Mouse (Mus musculus) MEL (cell line): ENCODE measurements around the gene Ssh3. TPM values are rescaled to one million over a fixed set of nuclear protein-coding genes. Genes with fewer than 3 reads are reported as not detected.
A peak's percentile ranks its signal among the peaks of the same experiment; 100 is the strongest.
"Not testable (repeated sequence)": the region's sequence is repeated elsewhere in the genome, so short reads cannot be mapped to it uniquely, and the experiment has no call there.

Source experiments
- DNase-seq: peaks from one replicate; pipeline ENCODE4 v3.0.0; 2011; ENCODE audit warnings: low read depth, low spot score
- H3K27ac ChIP-seq: 2 replicates; pipeline ENCODE4 v1.5.1; 2012; ENCODE audit warnings: low read depth, mild to moderate bottlenecking, control low read depth, low read length, moderate library complexity; ENCODE audit not compliant: control insufficient read depth
- H3K27me3 ChIP-seq, 2 experiments: fragments of 150-350 bp in 1 of 2; sonication (generic) in 1 of 2; 2 replicates each; pipeline ENCODE4 v1.6.1; 2012; ENCODE audit warnings: low read length in 2 of 2, mild to moderate bottlenecking in 2 of 2, improper control_type of control experiment in 1 of 2, moderate library complexity in 1 of 2; ENCODE audit not compliant: insufficient read depth in 2 of 2, control insufficient read depth in 1 of 2
- H3K36me3 ChIP-seq, 2 experiments: 2 replicates each; pipeline ENCODE4 v1.6.1; 2012 to 2014; ENCODE audit warnings: low read length in 2 of 2, improper control_type of control experiment in 1 of 2, inconsistent platforms in 1 of 2, mild to moderate bottlenecking in 1 of 2; ENCODE audit not compliant: insufficient read depth in 2 of 2, control insufficient read depth in 1 of 2
- H3K4me1 ChIP-seq, 2 experiments: fragments of 150-350 bp in 1 of 2; sonication (generic) in 1 of 2; 2 replicates each; pipeline ENCODE4 v1.6.1; 2012; ENCODE audit warnings: low read length in 2 of 2, improper control_type of control experiment in 1 of 2, mild to moderate bottlenecking in 1 of 2; ENCODE audit not compliant: insufficient read depth in 2 of 2, control insufficient read depth in 1 of 2
- H3K4me3 ChIP-seq, 2 experiments: fragments of 150-350 bp in 1 of 2; sonication (generic) in 1 of 2; 2 replicates each; pipeline ENCODE4 v1.5.1; 2012; ENCODE audit warnings: low read depth in 2 of 2, low read length in 2 of 2, mild to moderate bottlenecking in 2 of 2, moderate library complexity in 2 of 2, control low read depth in 1 of 2, improper control_type of control experiment in 1 of 2; ENCODE audit not compliant: control insufficient read depth in 1 of 2, insufficient read depth in 1 of 2
- H3K79me2 ChIP-seq: 2 replicates; pipeline ENCODE4 v1.6.1; 2012; ENCODE audit warnings: mild to moderate bottlenecking, low read length, moderate library complexity; ENCODE audit not compliant: control insufficient read depth, poor library complexity, insufficient read depth
- H3K9ac ChIP-seq: 2 replicates; pipeline ENCODE4 v1.6.1; 2012; ENCODE audit warnings: low read depth, mild to moderate bottlenecking, control low read depth, low read length, moderate library complexity; ENCODE audit not compliant: control insufficient read depth, poor library complexity, severe bottlenecking
- H3K9me3 ChIP-seq: fragments of 150-350 bp; sonication (generic); replicated peaks from 2 replicates; pipeline ENCODE4 v1.6.1; 2012; ENCODE audit warnings: mild to moderate bottlenecking, low read length, improper control_type of control experiment, moderate library complexity; ENCODE audit not compliant: insufficient read depth
- CHD2 ChIP-seq: IDR thresholded peaks from 2 replicates; pipeline ENCODE4 v1.6.1; 2011; ENCODE audit warnings: low read length, improper control_type of control experiment
- CTCF ChIP-seq, 3 experiments: IDR thresholded peaks in 2 of 3; conservative IDR thresholded peaks in 1 of 3; 2 replicates each; pipeline ENCODE4 v1.5.1; 2011 to 2012; ENCODE audit warnings: low read length in 3 of 3, low read depth in 2 of 3, mild to moderate bottlenecking in 2 of 3, improper control_type of control experiment in 1 of 3, inconsistent platforms in 1 of 3, mixed read lengths in 1 of 3, moderate library complexity in 1 of 3; ENCODE audit not compliant: control insufficient read depth in 1 of 3, insufficient read depth in 1 of 3, poor library complexity in 1 of 3, severe bottlenecking in 1 of 3
- E2F4 ChIP-seq: IDR thresholded peaks from 2 replicates; pipeline ENCODE4 v1.6.1; 2011; ENCODE audit warnings: low read depth, low read length, improper control_type of control experiment, borderline replicate concordance
- GABPA ChIP-seq: IDR thresholded peaks from 2 replicates; pipeline ENCODE4 v1.6.1; 2012; ENCODE audit warnings: low read depth, mild to moderate bottlenecking, inconsistent platforms, low read length, improper control_type of control experiment, moderate library complexity
- GATA1 ChIP-seq: IDR thresholded peaks from 2 replicates; pipeline ENCODE4 v1.6.1; 2011; ENCODE audit warnings: low read depth, low read length, improper control_type of control experiment
- JUND ChIP-seq: IDR thresholded peaks from 2 replicates; pipeline ENCODE4 v1.6.1; 2011; ENCODE audit warnings: low read depth, mild to moderate bottlenecking, improper control_type of control experiment, low read length
- MEF2A ChIP-seq: IDR thresholded peaks from 2 replicates; pipeline ENCODE4 v1.6.1; 2014; ENCODE audit warnings: low read depth, mild to moderate bottlenecking, inconsistent platforms, low read length, improper control_type of control experiment; ENCODE audit not compliant: poor library complexity, insufficient replicate concordance, severe bottlenecking; ENCODE audit errors: extremely low read depth
- NELFE ChIP-seq: IDR thresholded peaks from 2 replicates; pipeline ENCODE4 v1.6.1; 2011; ENCODE audit warnings: low read depth, low read length, improper control_type of control experiment
- POLR2A ChIP-seq, 2 experiments: IDR thresholded peaks; 2 replicates each; pipeline ENCODE4 v1.6.1; 2011 to 2012; ENCODE audit warnings: low read length in 2 of 2, mild to moderate bottlenecking in 2 of 2, control low read depth in 1 of 2, improper control_type of control experiment in 1 of 2, low read depth in 1 of 2, moderate library complexity in 1 of 2; ENCODE audit not compliant: control insufficient read depth in 1 of 2, insufficient read depth in 1 of 2, poor library complexity in 1 of 2
- RAD21 ChIP-seq: IDR thresholded peaks from 2 replicates; pipeline ENCODE4 v1.6.1; 2011; ENCODE audit warnings: mild to moderate bottlenecking, low read depth, low read length, improper control_type of control experiment
- RCOR1 ChIP-seq: IDR thresholded peaks from 2 replicates; pipeline ENCODE4 v1.6.1; 2012; ENCODE audit warnings: low read depth, mild to moderate bottlenecking, inconsistent platforms, low read length, improper control_type of control experiment
- SIN3A ChIP-seq: IDR thresholded peaks from 2 replicates; pipeline ENCODE4 v1.6.1; 2012; ENCODE audit warnings: low read length, improper control_type of control experiment, inconsistent platforms
- SMC3 ChIP-seq: IDR thresholded peaks from 2 replicates; pipeline ENCODE4 v1.6.1; 2011; ENCODE audit warnings: low read depth, low read length, improper control_type of control experiment
- UBTF ChIP-seq: IDR thresholded peaks from 2 replicates; pipeline ENCODE4 v1.6.1; 2012; ENCODE audit warnings: low read depth, mild to moderate bottlenecking, inconsistent platforms, low read length, improper control_type of control experiment, moderate library complexity, borderline replicate concordance; ENCODE audit not compliant: insufficient read depth
- USF1 ChIP-seq: IDR thresholded peaks from 2 replicates; pipeline ENCODE4 v1.6.1; 2014; ENCODE audit warnings: low read depth, mild to moderate bottlenecking, inconsistent platforms, low read length, improper control_type of control experiment, moderate library complexity
- ZC3H11A ChIP-seq: IDR thresholded peaks from 2 replicates; pipeline ENCODE4 v1.6.1; 2012; ENCODE audit warnings: low read depth, mild to moderate bottlenecking, inconsistent platforms, low read length, improper control_type of control experiment
- ZNF384 ChIP-seq: IDR thresholded peaks from 2 replicates; pipeline ENCODE4 v1.6.1; 2012; ENCODE audit warnings: low read depth, mild to moderate bottlenecking, inconsistent platforms, low read length, improper control_type of control experiment
- polyA plus RNA-seq, 2 experiments: library from polyadenylated mRNA; stranded (reverse) in 1 of 2; unstranded in 1 of 2; fragments of >175 nt in 1 of 2; fragments of >200 nt in 1 of 2; gene quantifications; 2 replicates each; pipeline versions ENCODE4 v1.2.1 to v1.2.4; 2012; ENCODE audit warnings: low replicate concordance in 2 of 2, low read depth in 1 of 2; ENCODE audit not compliant: insufficient read length in 2 of 2, insufficient read depth in 1 of 2, missing spikeins in 1 of 2
- total RNA-seq: library from RNA; depleted of rRNA; stranded (reverse); fragments of 300-350 nt; gene quantifications from 2 replicates; pipeline ENCODE4 v1.2.3, GENCODE M21; 2012

Ssh3 gene
- total and polyA plus RNA-seq, 3 experiments: 9.2 to 14.1 TPM; not detected in 1

- no peak overlapping the region for H3K27ac ChIP-seq
- peaks cover 3% of the 10 kb centered on the region; the same call in 1 of the 2 replicates for H3K79me2 ChIP-seq
- peaks cover 0 to 3% of the 10 kb centered on the region in 2 experiments; a peak in 1 of 4 replicates for H3K36me3 ChIP-seq
- no peak overlapping the region for H3K4me3 ChIP-seq
- H3K9me3 ChIP-seq: no peaks in the 10 kb centered on the region
- H3K4me1 ChIP-seq: peaks cover 2 to 4% of the 10 kb centered on the region in 2 experiments; a peak in 3 of 4 replicates
- no peak for TF ChIP-seq SIN3A
- TF ChIP-seq UBTF: no peak
- TF ChIP-seq ZNF384: no peak
- TF ChIP-seq USF1: no peak
- TF ChIP-seq MEF2A: no peak
- no peak for TF ChIP-seq POLR2A (IDR thresholded peaks at IDR 0.05; ENCODE audit: control insufficient read depth in 1 of 2, insufficient read depth in 1 of 2, low read depth in 1 of 2, low read length in 2 of 2, poor library complexity in 1 of 2)
- no peak for TF ChIP-seq GABPA
- TF ChIP-seq CTCF (IDR thresholded peaks at IDR 0.05 in 2 of 3, conservative IDR thresholded peaks at IDR 0.05 in 1 of 3; ENCODE audit: control insufficient read depth in 1 of 3, insufficient read depth in 1 of 3, low read depth in 2 of 3, low read length in 3 of 3, poor library complexity in 1 of 3, severe bottlenecking in 1 of 3): no peak
- TF ChIP-seq E2F4: no peak
- TF ChIP-seq CHD2: no peak
- TF ChIP-seq JUND: no peak
- TF ChIP-seq NELFE: no peak
- TF ChIP-seq ZC3H11A: no peak
- TF ChIP-seq RCOR1: no peak
- no peaks in the 10 kb centered on the region; a peak in 1 of 4 replicates for H3K27me3 ChIP-seq
- H3K9ac ChIP-seq: no peak overlapping the region
- no peak for DNase-seq
These were observed 14.8 kb downstream of the Ssh3 start for GRCm38 (mm10) chr19:4254230-4254629.

- H3K27me3 ChIP-seq, H3K27ac ChIP-seq, H3K9me3 ChIP-seq, H3K36me3 ChIP-seq, DNase-seq, H3K4me3 ChIP-seq, H3K9ac ChIP-seq, H3K4me1 ChIP-seq, H3K79me2 ChIP-seq: not testable (repeated sequence)
- TF ChIP-seq CTCF (IDR thresholded peaks at IDR 0.05 in 2 of 3, conservative IDR thresholded peaks at IDR 0.05 in 1 of 3; ENCODE audit: control insufficient read depth in 1 of 3, insufficient read depth in 1 of 3, low read depth in 2 of 3, low read length in 3 of 3, poor library complexity in 1 of 3, severe bottlenecking in 1 of 3): peak in 1 of 3 experiments; percentile 22; a peak in 1 of 6 replicates
These were observed 20.3 kb downstream of the Ssh3 start for GRCm38 (mm10) chr19:4248683-4249082.

GRCm38 (mm10) chr19:4247010-4247409 lies 22.0 kb downstream of the Ssh3 start:
- Histone ChIP-seq H3K36me3 (peaks cover 0 to 3% of the 10 kb centered on the region in 2 experiments; a peak in 1 of 4 replicates), H3K27ac (no peak overlapping the region), H3K4me3 (no peak overlapping the region), H3K4me1 (peaks cover 0 to 3% of the 10 kb centered on the region in 2 experiments; a peak in 2 of 4 replicates), H3K79me2 (no peaks in the 10 kb centered on the region), H3K9me3 (no peaks in the 10 kb centered on the region), H3K9ac (no peak overlapping the region), H3K27me3 (no peaks in the 10 kb centered on the region; a peak in 1 of 4 replicates)
- peak; percentile 62 for DNase-seq
- TF ChIP-seq GATA1 (no peak), USF1 (no peak), CTCF (IDR thresholded peaks at IDR 0.05 in 2 of 3, conservative IDR thresholded peaks at IDR 0.05 in 1 of 3; ENCODE audit: control insufficient read depth in 1 of 3, insufficient read depth in 1 of 3, low read depth in 2 of 3, low read length in 3 of 3, poor library complexity in 1 of 3, severe bottlenecking in 1 of 3) (peak in 2 of 3 experiments; percentile 52 to 61; a peak in 4 of 6 replicates), RAD21 (peak; percentile 42), SIN3A (peak; percentile 38; the same call in 1 of the 2 replicates), NELFE (no peak), SMC3 (peak; percentile 28), RCOR1 (no peak), ZNF384 (no peak)
- TF ChIP-seq, all 39 proteins: peak for 4
